ENCODE assay signal across 22 mouse cellular contexts in the genomic region with DNA sequence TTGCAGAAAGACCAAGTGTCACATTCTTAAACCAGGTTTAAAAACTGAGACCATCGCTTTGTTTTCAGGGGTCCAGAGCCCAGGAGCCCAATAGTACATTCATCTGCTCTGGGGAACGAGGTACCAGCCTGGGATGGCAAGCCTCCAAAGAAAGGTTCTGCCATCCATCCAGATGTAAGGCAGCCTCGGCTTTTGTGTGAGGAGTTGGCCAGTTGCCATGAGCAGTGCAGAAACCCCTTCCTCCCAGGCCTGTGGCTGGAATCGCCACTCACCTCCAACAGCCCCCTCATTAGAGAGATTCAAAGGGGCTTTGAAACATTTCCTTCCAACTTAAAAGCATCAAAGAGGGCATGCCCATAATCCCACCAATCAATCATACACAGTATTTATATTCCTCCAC.
DNase-seq lines count a peak whose midpoint lies in the region; ATAC-seq and TF ChIP-seq lines count a peak whose summit lies in the region.
"Had no signal": no experiment of that assay in that cellular context is flagged by ENCODE, and none has a peak within 500 bp of the region (broad histone marks: within the 10 kb centered on the region; RNA-seq: fewer than 3 reads in every experiment).

No protein-coding gene starts in this region.

- TF ChIP-seq EP300 in liver, postnatal 0 days (IDR thresholded peaks at IDR 0.05; ENCODE audit: low read depth): no peak

- 8% methylated on average over 4 of the region's 4 CpGs for WGBS in forebrain, embryonic 14.5 days
- WGBS in forebrain, embryonic 11.5 days: 51% methylated on average over 4 of the region's 4 CpGs
- WGBS in liver, postnatal 0 days (ENCODE audit: insufficient replicate concordance): 65% methylated on average over 4 of the region's 4 CpGs
- 40% methylated on average over 4 of the region's 4 CpGs for WGBS in neural tube, embryonic 15.5 days
- WGBS in hindbrain, postnatal 0 days: 34% methylated on average over 4 of the region's 4 CpGs

- H3K36me3 ChIP-seq in forebrain, embryonic 14.5 days (ENCODE audit: control insufficient read depth, insufficient read depth, low read length): no peaks in the 10 kb centered on the region
- no peaks in the 10 kb centered on the region for H3K36me3 ChIP-seq in forebrain, embryonic 11.5 days (ENCODE audit: control insufficient read depth, insufficient read depth, low read length)
- no peaks in the 10 kb centered on the region for H3K36me3 ChIP-seq in liver, postnatal 0 days (replicated peaks; ENCODE audit: insufficient read depth, low read length)
- no peaks in the 10 kb centered on the region for H3K36me3 ChIP-seq in neural tube, embryonic 15.5 days
- H3K36me3 ChIP-seq in hindbrain, postnatal 0 days (ENCODE audit: insufficient read depth, low read length): no peaks in the 10 kb centered on the region
- H3K36me3 ChIP-seq: G1E; heart, embryonic 12.5 days; neural tube, embryonic 13.5 days had no signal

- H3K4me1 ChIP-seq in forebrain, embryonic 14.5 days (ENCODE audit: control insufficient read depth, insufficient read depth, low read length): peaks cover 7% of the 10 kb centered on the region
- no peaks in the 10 kb centered on the region for H3K4me1 ChIP-seq in forebrain, embryonic 11.5 days (replicated peaks; ENCODE audit: control insufficient read depth, insufficient read depth, low read length)
- H3K4me1 ChIP-seq in liver, postnatal 0 days (ENCODE audit: insufficient read depth): no peaks in the 10 kb centered on the region
- peaks cover 10% of the 10 kb centered on the region for H3K4me1 ChIP-seq in neural tube, embryonic 15.5 days
- peaks cover 3% of the 10 kb centered on the region; the same call in 1 of the 2 replicates for H3K4me1 ChIP-seq in hindbrain, postnatal 0 days (ENCODE audit: insufficient read depth, low read length)
- H3K4me1 ChIP-seq: heart, embryonic 12.5 days; megakaryocyte, embryonic 14.5 days had no signal

- H3K9me3 ChIP-seq in forebrain, embryonic 14.5 days (replicated peaks; ENCODE audit: control insufficient read depth, low read length): no peaks in the 10 kb centered on the region
- H3K9me3 ChIP-seq in forebrain, embryonic 11.5 days (ENCODE audit: control insufficient read depth, low read length): no peaks in the 10 kb centered on the region
- H3K9me3 ChIP-seq in liver, postnatal 0 days (ENCODE audit: low read length): no peaks in the 10 kb centered on the region
- no peaks in the 10 kb centered on the region for H3K9me3 ChIP-seq in neural tube, embryonic 15.5 days (replicated peaks)
- no peaks in the 10 kb centered on the region for H3K9me3 ChIP-seq in hindbrain, postnatal 0 days (ENCODE audit: low read length)
- H3K9me3 ChIP-seq: heart, embryonic 12.5 days; neural tube, embryonic 13.5 days had no signal

- H3K27me3 ChIP-seq in forebrain, embryonic 14.5 days (replicated peaks; ENCODE audit: control insufficient read depth, insufficient read depth, low read length): no peaks in the 10 kb centered on the region
- no peaks in the 10 kb centered on the region for H3K27me3 ChIP-seq in forebrain, embryonic 11.5 days (ENCODE audit: control insufficient read depth, insufficient read depth, low read length)
- no peaks in the 10 kb centered on the region for H3K27me3 ChIP-seq in liver, postnatal 0 days (ENCODE audit: insufficient read depth, low read length)
- H3K27me3 ChIP-seq in neural tube, embryonic 15.5 days (replicated peaks): no peaks in the 10 kb centered on the region
- no peaks in the 10 kb centered on the region for H3K27me3 ChIP-seq in hindbrain, postnatal 0 days (ENCODE audit: insufficient read depth, low read length)
- H3K27me3 ChIP-seq: megakaryocyte, embryonic 14.5 days; neural tube, embryonic 13.5 days had no signal

- H3K27ac ChIP-seq in forebrain, embryonic 14.5 days (ENCODE audit: low read depth, low read length): no peak overlapping the region
- no peak overlapping the region for H3K27ac ChIP-seq in forebrain, embryonic 11.5 days (ENCODE audit: low read depth, low read length)
- no peak overlapping the region for H3K27ac ChIP-seq in liver, postnatal 0 days (ENCODE audit: low read depth)
- H3K27ac ChIP-seq in neural tube, embryonic 15.5 days (replicated peaks): 0 out of 2 replicates have a peak overlapping the region, but pooled peaks have one; percentile 28
- H3K27ac ChIP-seq in hindbrain, postnatal 0 days: no peak overlapping the region

- DNase-seq in forebrain, embryonic 14.5 days (ENCODE audit: low spot score): peak; percentile 65
- no peak for DNase-seq in forebrain, embryonic 11.5 days (ENCODE audit: low spot score)
- peak; percentile 10 for DNase-seq in liver, postnatal 0 days
- DNase-seq in liver: no peak
- no peak for DNase-seq in neural tube, embryonic 10.5 days (ENCODE audit: extremely low spot score, low spot score)
- DNase-seq in hindbrain, postnatal 0 days (ENCODE audit: low spot score): peak; percentile 47
- no peak for DNase-seq in cerebellum, postnatal 25 days
- DNase-seq: adrenal gland, postnatal 36 days; cerebellum, adult 18-20 months; cerebellum, postnatal 36 days; gastrocnemius, postnatal 10 days; heart, postnatal 14 days; kidney, adult 9 months; kidney, postnatal 25 days had no signal

- TF ChIP-seq CTCF in liver, postnatal 0 days (IDR thresholded peaks at IDR 0.05; ENCODE audit: low read depth): no peak
- TF ChIP-seq CTCF in hindbrain, postnatal 0 days (IDR thresholded peaks at IDR 0.05; ENCODE audit: low read depth): no peak

- no peak overlapping the region for H3K4me3 ChIP-seq in forebrain, embryonic 14.5 days (ENCODE audit: low read depth, low read length)
- no peak overlapping the region for H3K4me3 ChIP-seq in forebrain, embryonic 11.5 days (ENCODE audit: low read depth, low read length)
- no peak overlapping the region for H3K4me3 ChIP-seq in liver, postnatal 0 days (ENCODE audit: low read depth, low read length)
- no peak overlapping the region for H3K4me3 ChIP-seq in neural tube, embryonic 15.5 days (replicated peaks)
- no peak overlapping the region for H3K4me3 ChIP-seq in hindbrain, postnatal 0 days (ENCODE audit: low read length)
- H3K4me3 ChIP-seq: erythroblast, embryonic 14.5 days; heart, embryonic 12.5 days; megakaryocyte, embryonic 14.5 days; neural tube, embryonic 13.5 days had no signal

- 0 out of 2 replicates have a peak, but pooled peaks have one; percentile 14 for ATAC-seq in forebrain, embryonic 14.5 days
- ATAC-seq in forebrain, embryonic 11.5 days (replicated peaks; ENCODE audit: low FRiP score): no peak
- no peak for ATAC-seq in liver, postnatal 0 days
- no peak for ATAC-seq in neural tube, embryonic 15.5 days (ENCODE audit: low FRiP score)
- no peak for ATAC-seq in hindbrain, postnatal 0 days
- ATAC-seq: inflammation-experienced regulatory T-cells, adult 6 months; lung, postnatal 0 days had no signal

- H3K4me2 ChIP-seq in forebrain, embryonic 14.5 days (ENCODE audit: low read length): no peak overlapping the region
- H3K4me2 ChIP-seq in forebrain, embryonic 11.5 days (ENCODE audit: low read depth, low read length, severe bottlenecking): no peak overlapping the region
- H3K4me2 ChIP-seq in liver, postnatal 0 days (ENCODE audit: low read depth, low read length): no peak overlapping the region
- H3K4me2 ChIP-seq in neural tube, embryonic 15.5 days: no peak overlapping the region
- no peak overlapping the region for H3K4me2 ChIP-seq in hindbrain, postnatal 0 days (ENCODE audit: low read depth, low read length)
- H3K4me2 ChIP-seq: heart, embryonic 12.5 days; neural tube, embryonic 13.5 days had no signal

- no peak overlapping the region for H3K9ac ChIP-seq in forebrain, embryonic 14.5 days (ENCODE audit: low read length)
- H3K9ac ChIP-seq in forebrain, embryonic 11.5 days (ENCODE audit: low read length): no peak overlapping the region
- no peak overlapping the region for H3K9ac ChIP-seq in liver, postnatal 0 days (replicated peaks)
- H3K9ac ChIP-seq in neural tube, embryonic 15.5 days (replicated peaks): no peak overlapping the region
- no peak overlapping the region for H3K9ac ChIP-seq in hindbrain, postnatal 0 days (replicated peaks; ENCODE audit: low read length)
- H3K9ac ChIP-seq: heart, embryonic 12.5 days; neural tube, embryonic 13.5 days had no signal

Comparison
In these comparisons a context has a peak if more than half of its experiments do, and no peak if none do; other contexts are left out.
1. DNase-seq: peak in forebrain, embryonic 14.5 days (single experiment), liver, postnatal 0 days (single experiment) and hindbrain, postnatal 0 days (single experiment); none in forebrain, embryonic 11.5 days (single experiment), liver (single experiment), neural tube, embryonic 10.5 days (single experiment) and cerebellum, postnatal 25 days (0 of 2).